Mouse (Mus musculus) layer of hippocampus, postnatal 25 days (tissue): ENCODE measurements at regions not wholly inside any gene's neighbourhood (a gene's known extent, or its start where the extent isn't known, plus 50 kb on each side); places are given as distances from the start of the nearest gene placed in this dataset.

Experiments
- DNase-seq, 2 experiments: peaks; one replicate each; pipeline ENCODE4 v3.0.0; 2022; ENCODE audit warnings: mixed read lengths in 2 of 2, low spot score in 1 of 2; ENCODE audit errors: extremely low spot score in 1 of 2

GRCm38 (mm10) chr4:140325677-140326052 lies 79.1 kb upstream of the Igsf21 start:
- DNase-seq: no peak

GRCm38 (mm10) chr4:140324971-140325676 lies 78.5 kb upstream of the Igsf21 start:
- no peak for DNase-seq

- DNase-seq: no peak
Measured at GRCm38 (mm10) chr4:140320120-140320921, 73.7 kb upstream of the Igsf21 start.

GRCm38 (mm10) chr4:140312635-140313034 lies 66.1 kb upstream of the Igsf21 start:
- DNase-seq: no peak

- DNase-seq: no peak
Measured at GRCm38 (mm10) chr4:140307481-140307880, 60.9 kb upstream of the Igsf21 start.

GRCm38 (mm10) chr4:140304960-140305359 lies 58.4 kb upstream of the Igsf21 start:
- no peak for DNase-seq

- peak in 1 of 2 experiments; percentile 13 for DNase-seq
Measured at GRCm38 (mm10) chr4:140301661-140302060, 55.1 kb upstream of the Igsf21 start.

- DNase-seq: peak; percentile 20 to 21
Measured at GRCm38 (mm10) chr4:140297912-140298620, 51.5 kb upstream of the Igsf21 start.
